Mouse (Mus musculus) urinary bladder, postnatal 25 days (tissue): ENCODE results near the gene Nrl.

Experiments
- DNase-seq: peaks from one replicate; pipeline ENCODE4 v3.0.0; 2022; ENCODE audit warnings: low spot score

Gene Nrl

DNA sequence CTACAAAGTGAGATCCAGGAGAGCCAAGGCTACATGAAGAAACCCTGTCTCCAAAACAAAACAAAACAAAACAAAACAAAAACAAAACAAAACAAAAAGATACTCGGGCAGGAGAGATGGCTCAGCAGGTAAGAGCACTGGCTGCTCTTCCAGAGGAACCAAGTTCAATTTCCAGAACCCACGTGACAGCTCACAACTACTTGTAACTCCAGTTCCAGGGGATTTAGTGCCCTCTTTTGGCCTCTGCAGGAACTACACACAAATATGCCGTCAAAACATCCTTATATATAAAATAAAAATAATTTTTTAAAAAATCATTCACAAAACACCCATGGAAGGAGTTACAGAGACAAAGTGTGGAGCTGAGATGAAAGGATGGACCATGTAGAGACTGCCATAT, 3.2 kb upstream of the Nrl start:
- no peak for DNase-seq

DNA sequence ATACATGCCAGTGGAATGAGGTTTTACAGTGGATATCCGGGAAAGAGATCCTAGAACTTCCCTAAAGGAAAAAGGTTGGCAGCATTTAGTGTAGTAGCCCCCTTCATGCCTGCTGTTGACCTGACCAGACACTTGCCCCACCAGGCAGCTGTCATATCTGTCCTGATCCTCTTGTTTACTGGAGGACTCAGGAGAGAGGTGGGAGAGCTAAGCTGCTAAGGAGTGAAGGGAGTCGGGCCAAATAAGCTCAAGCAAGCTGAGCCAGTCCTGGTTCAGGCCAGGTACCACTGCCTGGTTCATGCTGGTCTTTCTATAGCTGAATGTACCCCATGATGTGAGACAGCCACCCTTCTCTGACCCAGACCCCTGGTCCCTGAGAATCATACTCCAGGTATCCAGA, 1.9 kb upstream of the Nrl start:
- no peak for DNase-seq

DNA sequence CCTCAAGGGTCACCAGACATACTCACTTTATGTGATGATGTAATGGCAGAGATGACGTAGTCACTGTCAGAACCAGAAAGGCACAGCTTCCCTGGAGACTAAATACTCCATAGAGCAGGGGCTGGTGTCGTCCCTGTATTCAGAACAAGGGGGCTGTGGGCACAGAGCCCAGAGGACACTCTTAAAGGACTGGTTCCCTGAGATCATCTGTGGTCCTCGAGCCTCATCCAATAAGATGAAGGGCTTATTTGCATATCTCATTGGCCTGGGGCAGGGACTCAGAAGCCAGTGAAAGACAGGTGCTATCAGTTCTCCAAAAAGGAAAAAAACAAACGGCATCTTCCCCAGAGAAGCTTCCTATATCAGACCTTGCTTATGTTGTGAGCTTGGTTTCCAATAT, 719 bp downstream of the Nrl start:
- DNase-seq: no peak

DNA sequence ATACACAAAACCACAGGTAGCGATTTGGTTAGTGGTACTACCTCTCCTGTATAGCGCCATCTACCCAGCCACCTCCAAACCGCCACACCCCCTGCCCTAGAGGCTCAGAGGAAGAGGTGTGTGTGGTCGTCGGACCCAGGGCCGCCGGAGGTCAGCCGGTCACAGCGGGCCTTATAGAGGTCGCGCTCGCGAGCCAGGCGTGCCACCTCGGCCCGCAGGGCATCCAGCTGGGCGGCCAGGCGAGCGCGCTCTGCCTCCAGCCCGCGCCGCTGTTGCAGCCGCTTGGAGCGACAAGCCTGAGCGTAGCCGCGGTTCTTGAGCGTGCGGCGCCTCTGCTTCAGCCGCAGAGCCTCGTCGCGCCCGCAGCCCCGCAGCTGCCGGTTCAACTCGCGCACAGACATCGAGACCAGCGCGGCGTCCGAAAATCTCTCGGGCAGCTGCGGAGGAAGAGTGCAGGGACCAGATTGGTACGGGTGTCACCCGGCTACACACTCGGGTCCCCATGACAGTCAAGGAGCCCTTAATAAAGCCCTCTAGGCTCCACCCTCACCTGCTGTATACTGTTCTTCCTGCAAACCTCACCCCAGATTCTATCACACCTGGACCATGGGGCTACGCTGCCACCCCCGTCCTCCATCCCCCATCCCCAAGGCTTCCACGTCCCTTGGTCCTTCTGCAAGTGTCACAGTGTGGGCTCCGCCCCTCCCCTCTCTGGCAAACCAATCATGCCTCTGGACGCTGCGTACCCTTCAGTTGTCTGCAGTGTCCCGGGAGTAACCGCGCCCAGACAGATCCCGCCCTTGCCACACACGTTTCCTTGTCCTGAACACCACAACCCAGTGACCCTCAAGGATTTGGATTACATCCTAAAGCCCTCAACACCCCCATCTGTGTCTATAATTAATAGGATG, 4.1 kb downstream of the Nrl start:
- DNase-seq: peak; percentile 20

DNA sequence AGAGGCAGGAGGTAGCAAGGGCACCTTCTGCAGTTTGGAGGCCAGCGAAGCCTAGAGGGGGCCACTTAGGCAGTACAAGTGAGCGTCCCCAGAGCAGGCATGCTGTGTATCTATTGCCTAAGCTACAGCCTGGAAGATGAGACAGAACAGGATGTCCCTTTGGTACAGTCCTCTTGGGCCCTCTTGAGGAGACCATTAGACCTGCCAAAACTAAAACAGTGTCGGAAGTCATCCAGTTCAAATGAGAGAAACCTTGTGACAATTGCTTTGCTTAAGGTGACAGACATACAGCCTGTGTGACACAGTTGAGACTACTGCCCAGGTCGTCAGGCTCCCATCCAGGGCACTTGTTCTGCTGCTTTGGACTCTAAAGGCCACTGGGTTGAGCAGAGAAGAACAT, 5.2 kb downstream of the Nrl start:
- no peak for DNase-seq

DNA sequence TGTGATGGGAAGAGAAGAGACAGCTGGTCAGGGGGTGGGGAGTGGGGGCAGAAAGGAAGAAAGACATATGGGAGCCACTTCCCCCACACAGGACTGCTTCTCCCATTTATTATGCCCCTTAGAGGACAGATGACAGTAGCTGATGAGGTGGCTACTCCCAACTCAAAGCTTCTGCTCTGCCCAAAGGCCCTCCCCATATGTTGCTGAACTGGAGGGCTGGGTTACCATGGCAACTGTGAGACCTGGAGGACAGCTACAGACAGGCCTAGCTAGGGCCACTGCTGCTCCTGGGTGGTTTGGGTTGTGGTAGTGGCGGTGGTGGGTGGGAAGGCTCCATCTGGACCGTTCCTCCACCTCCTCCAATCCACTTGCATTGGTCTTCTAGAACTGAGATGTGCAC, 5.9 kb downstream of the Nrl start:
- no peak for DNase-seq

DNA sequence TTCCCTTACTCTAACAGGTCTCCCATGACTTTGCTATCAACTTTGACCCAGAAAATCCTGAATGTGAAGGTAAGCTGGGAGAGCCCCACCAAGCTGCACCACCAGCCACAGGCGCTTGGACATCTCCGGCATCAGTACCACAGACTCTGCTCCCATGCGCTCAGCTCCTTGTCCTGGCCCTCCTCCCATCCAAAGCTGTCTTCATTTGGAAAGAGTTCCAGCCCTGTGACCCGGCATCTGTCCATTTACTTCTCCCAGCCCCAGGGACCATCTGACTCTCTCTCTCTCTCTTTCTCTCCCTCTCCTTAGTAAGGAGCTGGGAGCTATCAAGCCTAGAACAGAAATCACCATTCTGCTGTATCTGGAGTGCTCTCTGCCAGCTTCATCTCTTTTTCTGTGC, 8.9 kb downstream of the Nrl start:
- no peak for DNase-seq

DNA sequence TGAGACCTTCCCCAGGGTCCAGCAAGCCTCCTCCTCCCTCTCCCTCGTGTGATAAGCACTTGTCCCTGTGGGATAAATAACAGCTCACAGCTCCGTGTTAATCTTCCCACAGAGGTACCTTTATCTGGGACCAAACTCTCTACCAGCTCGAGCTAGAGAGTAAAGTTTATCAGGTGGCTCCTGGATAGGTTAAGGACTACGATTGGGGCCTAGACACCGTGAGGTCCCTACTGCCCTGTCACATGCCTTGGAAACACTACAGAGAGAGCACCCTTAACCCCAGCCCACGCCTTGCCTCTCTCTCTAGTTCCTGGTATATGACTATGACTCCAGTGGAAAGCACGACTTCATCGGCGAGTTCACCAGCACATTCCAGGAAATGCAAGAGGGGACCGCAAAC, 10.9 kb downstream of the Nrl start:
- DNase-seq: no peak

DNA sequence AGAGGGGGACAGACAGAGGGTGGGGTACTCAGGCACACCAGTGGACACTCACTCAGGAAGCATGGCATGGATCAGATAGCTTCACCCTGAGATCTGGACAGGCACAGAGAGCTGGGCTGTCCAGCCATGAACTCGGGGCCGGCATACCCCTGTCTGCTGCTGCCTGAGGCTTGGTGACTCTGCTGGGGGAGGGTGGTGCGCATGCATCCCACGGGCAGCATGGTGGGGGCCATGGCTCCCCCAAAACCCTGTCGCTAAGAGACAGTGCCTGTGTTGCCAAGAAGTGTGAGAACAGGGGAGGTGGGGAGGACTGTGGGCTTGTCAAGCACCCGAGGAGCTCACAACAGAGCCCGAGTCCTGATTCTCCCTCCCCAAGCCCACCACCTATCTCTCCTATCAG, 13.7 kb downstream of the Nrl start:
- no peak for DNase-seq

DNA sequence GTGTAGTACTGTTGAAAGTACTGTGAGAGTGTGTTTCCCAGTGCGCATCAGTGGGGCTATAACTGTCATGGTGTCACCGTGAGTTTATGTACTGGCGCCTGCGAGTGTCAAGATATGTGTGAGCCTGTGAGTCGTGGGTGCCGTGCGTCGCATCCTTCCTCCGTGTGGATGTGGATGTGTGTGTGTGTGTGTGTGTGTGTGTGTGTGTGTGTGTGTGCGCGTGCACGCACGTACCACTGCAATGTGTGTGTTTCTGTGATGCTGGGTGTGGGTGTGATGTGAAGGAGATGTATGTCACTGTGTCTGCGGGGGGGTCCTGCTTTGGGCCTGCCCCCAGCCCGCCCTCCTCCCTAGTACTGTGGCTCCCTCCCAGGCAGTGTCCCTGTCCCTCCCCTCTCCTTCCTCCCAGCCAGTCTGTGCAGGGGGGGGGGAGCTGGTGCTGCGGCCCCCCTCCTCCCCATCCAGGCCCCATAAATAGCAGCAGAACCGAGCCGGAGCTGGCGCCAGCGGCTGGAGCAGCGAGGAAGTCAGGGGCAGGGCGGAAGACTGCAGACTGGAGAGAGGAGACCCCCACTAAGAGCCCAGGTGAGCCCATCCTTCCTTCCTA, 14.6 kb downstream of the Nrl start, which contains the start of gene Cpne6:
TSS of gene Cpne6 (plus strand) at position 321 of the 607 bp plus-strand sequence.
- no peak for DNase-seq

DNA sequence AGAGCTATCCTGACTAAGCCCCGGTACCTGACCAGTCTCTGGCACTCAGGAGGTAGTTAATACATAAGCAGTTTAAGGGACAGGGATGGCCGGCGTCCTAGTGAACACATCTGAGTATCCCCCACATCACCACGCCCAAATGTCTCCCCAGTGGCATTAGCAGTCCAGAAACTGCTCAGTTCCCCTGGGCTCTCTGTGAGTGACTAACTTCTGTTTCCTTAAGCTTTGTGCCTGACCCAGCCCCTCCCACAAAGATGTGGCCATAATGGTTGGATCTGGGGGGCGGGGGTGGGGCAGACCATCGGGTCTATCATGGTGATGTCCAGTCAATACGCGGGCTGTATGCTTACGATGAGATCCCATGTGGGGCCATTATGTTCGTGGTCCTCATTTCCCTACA, 15.2 kb downstream of the Nrl start:
- DNase-seq: no peak

DNA sequence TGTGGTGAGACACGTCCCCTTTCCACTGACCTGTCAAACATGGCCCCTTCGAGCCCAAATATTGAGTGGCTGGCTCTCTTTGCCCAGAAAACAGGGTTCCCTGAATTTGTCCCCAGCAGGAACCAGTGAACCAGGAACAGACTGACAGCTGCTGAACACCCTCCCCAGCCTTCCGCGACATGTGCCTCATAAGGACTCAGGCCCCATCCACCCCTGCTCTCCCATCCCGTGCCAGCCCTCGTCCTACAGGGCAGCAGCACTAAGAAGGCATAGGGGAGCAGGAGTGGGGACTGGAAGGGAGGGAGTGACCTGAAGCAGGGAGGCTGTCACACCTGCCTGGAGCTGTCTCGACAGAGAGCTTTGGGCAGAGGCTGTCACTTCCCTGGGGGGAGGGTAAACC, 17.0 kb downstream of the Nrl start:
- no peak for DNase-seq

DNA sequence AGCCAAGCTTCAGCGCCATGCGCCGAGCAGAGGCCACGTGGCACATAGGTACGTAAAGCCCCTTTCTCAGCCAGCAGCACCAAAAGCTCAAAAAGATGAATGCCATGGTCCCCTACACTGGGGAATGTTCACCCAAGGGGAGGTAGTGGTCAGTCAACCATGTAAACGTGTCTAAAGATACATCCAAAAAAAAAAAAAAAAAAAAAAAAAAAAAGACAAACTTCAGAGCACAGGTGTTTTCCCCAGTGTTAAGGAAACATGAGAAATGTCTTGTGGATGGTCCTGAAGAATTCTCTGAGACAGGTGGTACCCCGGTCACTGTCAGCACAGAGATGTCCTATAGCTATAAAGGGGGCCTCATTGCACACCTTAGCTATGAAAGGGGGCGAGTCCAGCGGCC, 19.2 kb downstream of the Nrl start:
- DNase-seq: no peak

DNA sequence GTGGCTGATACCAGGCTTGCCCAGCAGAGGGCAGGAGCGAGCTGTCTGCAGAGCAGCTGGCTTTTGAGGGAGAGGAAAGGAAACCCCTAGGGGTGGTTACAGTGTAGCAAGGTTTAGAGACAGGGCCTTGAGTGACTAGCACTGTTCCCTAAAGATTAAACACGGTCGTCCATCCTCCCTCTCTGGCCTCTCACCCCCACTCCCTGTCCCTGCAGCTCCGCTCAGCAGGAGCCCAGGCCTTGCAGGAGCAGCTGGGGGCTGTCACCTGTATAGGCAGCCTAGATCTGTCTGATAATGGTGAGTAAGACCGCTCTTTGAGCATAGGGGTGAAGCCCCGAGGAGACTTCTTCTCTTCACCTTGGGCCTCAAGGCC, 27.3 kb downstream of the Nrl start:
- peak; percentile 90 for DNase-seq

DNA sequence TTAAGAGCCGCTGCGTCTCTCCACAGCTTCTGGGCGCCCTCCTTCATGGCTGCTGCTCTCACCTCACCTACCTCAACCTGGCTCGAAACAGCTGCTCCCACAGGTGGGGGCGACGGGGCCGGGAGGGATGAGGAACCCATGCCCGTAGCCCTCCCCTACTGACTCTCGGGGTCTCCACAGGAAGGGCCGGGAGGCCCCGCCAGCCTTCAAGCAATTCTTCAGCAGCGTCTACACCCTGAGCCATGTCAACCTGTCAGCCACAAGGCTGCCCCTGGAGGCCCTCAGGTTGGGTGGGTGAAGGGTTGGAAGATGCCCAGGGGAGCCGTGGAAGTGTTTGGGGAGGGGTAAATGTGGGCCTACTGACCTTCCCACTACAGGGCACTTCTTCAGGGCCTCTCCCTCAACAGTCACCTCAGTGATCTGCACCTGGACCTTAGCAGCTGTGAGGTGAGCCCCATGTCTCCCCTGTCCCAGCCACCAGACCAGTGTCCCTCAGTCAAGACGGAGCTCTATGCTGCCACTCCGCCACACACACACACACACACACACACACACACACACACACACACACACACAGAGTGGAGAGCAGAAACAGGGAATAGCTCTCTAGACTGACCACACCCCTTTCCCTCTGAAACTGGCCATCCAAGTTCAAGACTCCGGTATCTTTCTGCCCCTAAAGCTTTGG, 27.9 kb downstream of the Nrl start:
- DNase-seq: no peak

DNA sequence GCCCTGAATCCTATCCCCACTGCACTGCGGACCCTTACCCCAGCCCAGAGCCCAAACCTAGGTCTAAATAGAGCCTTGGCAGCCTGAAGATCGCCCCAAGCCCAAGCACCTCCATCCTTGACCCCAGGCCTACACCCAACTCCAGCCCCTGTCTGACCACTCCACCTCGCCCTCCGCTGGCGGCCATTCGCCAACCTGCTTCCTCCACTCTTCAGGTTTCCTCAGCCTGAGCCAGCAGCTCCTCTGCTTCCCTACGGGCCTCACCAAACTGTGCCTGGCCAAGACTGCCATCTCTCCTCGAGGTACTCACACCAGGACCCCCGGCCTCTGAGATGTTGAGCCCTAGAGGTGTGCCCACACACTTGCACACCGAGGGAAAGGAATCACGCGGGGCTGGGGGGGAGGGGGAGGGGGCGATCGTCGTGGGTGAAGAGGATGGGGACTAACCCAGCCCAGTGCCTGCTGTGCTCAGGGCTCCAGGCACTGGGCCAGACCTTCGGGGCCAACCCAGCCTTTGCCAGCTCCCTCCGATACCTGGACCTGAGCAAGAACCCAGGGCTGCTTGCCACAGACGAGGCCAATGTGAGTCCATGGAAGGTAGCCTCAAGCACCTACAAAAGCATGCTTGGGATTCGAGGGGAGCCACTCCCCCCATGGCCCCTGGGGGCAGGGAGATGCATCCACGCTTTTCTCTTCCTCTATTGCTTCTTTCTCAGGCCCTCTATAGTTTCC, 29.1 kb downstream of the Nrl start:
- no peak for DNase-seq

DNA sequence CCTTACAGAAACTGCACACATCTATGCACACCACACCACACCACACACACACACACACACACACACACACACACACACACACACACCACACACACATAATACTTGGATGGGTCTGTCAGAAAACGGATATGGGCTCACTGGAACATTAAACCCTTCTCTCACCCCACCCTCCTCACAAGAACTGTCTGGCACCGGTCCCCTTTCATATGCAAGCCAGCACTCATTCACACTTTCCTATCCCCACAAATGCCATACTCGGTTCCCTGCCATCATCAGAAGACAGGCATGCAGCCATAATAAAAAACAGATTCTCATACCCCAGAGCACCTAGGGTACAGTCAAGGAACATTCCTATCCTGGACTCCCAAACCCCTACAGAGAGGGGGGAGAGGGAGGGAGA, 32.7 kb downstream of the Nrl start:
- no peak for DNase-seq

DNA sequence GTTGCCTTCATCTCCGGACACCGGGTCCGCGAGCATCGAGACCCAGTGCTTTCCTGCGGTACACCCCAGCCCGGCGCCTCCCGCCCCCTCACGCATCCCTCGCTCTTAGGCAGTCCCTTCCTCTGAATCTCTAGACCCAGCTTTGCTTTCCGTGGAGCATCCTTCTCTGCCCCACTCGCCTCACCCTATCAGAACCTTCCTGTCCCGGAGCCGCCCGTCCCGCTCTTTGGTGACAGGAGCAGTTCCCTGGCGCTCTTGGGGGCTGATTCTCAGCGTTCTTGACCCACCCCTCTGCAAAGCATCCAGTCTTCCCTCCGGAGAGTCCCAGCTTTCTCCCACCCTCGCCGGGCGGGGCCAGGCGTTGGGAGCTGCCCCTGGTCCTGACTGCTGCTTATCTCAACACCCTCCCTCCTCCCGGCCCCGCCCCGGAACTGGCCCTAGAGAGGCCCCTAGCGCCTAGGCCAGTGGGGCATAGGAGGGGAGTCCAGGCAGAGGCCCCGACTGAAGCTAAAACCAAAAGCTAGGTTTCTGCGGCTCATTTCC, 33.4 kb downstream of the Nrl start:
- DNase-seq: peak; percentile 42

DNA sequence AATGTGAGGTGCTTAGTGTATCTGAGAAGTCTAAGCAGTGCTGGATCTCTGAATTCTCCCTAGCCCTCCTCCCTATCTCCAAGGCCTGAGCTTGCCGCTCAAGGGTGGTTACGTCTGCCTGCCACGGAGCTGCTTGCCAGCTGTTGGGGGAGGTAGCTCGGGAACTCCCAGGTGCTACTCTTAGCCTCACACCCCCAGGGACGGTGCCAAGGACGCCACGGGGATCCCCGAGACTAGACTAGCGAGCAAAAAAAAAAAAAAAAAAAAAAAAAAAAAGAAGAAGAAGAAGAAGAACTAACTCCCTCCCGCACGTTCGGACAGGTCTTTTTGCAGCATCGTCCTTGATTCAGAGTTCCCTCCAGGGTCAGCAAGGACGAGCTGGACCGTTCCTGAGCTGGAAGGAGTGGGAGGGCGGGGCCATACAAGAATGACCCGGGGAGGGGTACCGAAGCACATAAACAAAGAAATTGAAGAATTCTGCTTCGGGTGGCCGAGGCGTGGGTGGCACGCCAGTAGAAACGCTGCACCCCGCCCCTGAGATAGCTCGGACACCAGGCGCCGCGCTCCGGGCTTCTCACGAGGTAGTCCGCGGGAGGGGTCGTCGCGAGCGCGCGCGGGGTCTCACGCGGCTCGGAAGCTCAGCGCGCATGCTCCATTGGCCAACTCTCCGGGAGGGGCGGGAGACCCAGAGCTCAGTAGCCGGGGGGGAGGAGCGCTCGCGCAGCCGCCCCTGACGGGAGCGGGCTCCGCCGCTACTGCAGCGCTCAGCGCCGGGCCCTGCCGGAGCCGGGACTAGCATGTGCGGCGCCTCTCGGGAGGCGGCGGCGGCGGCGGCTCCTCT, 34.2 kb downstream of the Nrl start, which contains the start of gene Carmil3:
TSS of gene Carmil3 (plus strand) at position 291 of the 841 bp plus-strand sequence.
- peak; percentile 35 for DNase-seq

DNA sequence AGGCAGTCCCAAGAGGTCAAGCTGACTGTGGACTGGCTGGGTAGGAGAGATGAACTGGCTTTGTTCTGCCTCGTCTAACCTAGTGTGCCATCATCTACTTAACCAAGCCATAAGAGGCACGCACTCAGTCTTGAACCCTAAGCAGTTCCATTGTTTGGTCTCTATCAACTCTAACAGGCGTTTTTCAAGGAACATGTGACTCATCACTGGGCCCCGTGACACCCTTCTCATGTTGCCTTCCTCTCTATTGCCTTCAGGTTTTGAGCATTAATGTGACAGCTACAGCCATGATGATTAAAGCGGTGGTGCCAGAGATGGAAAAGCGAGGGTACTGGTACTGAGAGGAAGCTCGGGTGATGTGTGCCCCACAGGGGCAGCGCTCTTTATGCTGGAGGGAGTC, 37.9 kb downstream of the Nrl start:
- no peak for DNase-seq

DNA sequence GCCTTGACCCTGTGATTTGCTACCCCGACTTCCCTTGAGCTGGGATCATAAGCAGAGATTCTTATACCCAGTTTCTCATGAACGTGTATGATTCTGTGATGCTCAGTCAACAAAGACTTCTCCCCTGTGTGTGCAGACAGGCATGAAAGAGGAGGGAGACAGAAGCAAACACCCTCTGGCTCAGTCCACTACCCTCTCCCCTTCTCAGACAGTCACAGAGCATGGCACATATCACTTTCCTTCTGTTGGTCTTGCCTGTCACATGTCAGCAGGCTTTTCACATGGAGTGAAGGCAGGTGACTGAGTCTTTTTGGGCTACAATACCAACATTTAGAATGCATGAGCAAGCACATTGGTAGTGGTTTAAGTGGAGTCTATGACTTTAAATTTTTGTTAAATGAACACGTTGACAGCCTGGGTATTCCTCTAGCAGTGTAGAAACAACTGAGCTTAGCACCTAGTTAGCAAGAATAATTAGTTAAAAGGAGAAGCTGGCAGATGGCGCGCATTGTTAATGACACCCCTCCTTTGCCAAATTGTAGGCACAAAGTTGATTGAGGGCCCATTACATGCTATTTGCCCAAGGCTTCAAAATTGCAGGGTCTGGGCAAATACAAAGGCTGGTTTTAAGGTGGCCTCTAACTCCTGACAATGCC, 40.2 kb downstream of the Nrl start:
- no peak for DNase-seq
